Mouse (Mus musculus): ENCODE results near the gene Frmd4b. TPM values are rescaled to one million over a fixed set of nuclear protein-coding genes. Genes with fewer than 3 reads are reported as not detected.

Frmd4b gene
- total RNA-seq (2021): 10 to 100 TPM; 13.7 to 20.4 TPM

DNA sequence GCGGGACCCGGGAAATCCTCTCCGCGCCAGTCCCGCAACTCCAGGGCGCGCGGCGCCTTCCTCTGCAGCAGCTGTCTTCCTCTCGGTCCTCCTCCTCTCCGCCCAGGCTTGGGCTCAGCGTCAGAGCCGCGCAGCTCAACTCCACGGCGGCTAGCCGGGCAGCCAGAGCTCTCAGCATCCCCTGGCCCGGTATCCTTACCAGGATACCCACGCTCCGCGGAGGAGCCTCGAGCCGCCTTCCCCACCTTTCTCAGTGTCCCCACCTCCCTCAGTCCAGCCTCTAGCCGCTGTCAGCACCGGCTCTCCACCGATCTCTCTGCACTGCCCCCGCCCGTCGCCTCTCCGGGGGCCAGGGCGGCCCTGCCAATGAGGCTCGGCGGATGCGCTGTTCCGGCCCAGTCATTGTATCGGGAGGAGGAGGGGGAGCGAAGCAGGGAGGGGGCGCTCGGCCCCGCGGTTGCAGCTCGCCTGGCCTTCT, at the start of gene Frmd4b:
Frmd4b (minus strand) TSS at position 276 of the 478 bp plus-strand sequence.
- DNase-seq (ENCODE audit: low spot score in 2 of 2): peak; percentile 76
- intact Hi-C loops (cut with DNase I): no loop called here

DNA sequence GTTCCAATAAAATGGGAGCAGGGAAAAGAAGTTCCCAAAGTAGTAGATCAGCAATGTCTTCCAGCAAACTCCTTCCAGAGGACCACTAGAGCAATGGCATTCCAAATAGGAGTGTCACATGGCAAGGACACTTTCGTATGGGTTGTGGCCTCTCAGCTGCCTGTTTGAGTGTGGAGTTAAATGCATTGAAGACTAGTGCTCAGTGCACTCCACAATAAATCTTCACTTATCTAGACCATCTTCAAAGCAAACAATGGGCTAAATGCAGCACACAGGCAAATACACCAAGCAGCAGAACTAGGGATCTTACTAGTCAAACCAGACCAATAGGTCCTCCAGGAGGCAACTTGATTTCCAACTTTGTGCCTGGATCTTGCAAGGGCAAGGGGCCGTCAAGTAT, 49.1 kb upstream of the Frmd4b start:
- intact Hi-C loops (cut with DNase I): no loop called here
- DNase-seq (ENCODE audit: low spot score in 2 of 2): no peak

GRCm38 (mm10) chr6:97658921-97659320, 41.6 kb upstream of the Frmd4b start:
- DNase-seq (ENCODE audit: low spot score in 2 of 2): no peak
- intact Hi-C loops (cut with DNase I): no loop called here

DNA sequence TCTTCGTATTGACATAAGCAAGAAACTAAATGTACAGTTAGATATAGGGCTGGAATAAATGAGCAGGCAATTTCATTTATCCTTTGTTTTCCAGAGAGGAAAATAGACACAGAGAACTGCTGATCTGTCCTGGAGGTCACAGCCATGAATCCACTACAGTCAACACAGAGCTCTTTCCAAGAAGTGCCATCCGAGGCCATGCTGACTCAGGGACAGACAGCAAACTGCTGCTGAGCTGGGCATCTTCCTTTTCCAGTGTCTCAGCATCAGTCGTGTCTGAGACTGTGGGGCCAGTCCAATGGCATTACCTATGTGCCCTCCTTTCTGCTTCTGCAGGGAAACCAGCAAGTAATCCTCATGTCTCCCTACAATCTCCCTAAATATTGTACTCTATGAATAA, 38.6 kb upstream of the Frmd4b start:
- intact Hi-C loops (cut with DNase I): no loop called here

DNA sequence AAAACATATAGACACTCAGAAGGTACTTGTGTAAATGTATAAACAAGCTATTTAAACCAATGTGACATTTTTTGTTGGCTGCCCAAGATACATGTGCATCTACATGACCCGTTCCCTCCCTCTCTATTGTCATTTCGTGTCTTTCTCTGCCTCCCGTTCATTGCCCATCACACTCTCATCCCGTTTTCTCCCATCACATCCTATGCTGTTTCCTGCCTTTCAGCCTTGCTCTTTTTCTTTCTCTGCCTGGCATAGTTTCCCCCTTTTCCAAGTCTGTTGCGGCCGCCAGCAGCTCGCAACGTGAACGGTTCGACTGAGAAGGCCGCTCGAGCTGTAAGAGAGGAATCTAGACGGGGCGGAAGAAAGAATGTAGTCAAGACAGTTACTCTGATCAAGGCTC, 30.2 kb upstream of the Frmd4b start:
- intact Hi-C loops (cut with DNase I): no loop called here
- DNase-seq (ENCODE audit: low spot score in 2 of 2): no peak

More for the DNA sequence above, 38.6 kb upstream of the Frmd4b start:
- no peak for DNase-seq (ENCODE audit: low spot score in 2 of 2)

DNA sequence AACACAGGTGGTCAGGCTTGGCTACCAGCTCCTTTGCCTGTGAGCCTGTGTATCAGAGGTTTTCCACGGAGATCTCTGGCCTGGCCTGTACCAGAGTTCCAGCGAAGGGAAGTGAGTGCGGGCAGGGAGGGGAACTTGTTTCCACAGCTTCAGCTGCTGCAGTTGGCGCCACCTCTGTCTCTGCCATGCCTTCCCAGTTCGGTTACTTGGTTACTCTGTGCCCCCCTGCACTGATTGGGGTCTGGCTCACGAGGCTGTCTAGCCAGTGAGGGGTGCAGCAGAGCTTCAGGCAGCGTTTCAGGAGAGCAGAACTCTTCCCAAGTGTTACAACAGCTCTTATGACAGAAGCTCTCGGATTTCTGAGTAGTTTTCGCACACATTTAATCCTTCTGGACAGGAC, 6.0 kb upstream of the Frmd4b start:
- intact Hi-C loops (cut with DNase I): no loop called here
- DNase-seq (ENCODE audit: low spot score in 2 of 2): no peak

GRCm38 (mm10) chr6:97622236-97622635, 4.9 kb upstream of the Frmd4b start:
- intact Hi-C loops (cut with DNase I): no loop called here
- DNase-seq (ENCODE audit: low spot score in 2 of 2): no peak

DNA sequence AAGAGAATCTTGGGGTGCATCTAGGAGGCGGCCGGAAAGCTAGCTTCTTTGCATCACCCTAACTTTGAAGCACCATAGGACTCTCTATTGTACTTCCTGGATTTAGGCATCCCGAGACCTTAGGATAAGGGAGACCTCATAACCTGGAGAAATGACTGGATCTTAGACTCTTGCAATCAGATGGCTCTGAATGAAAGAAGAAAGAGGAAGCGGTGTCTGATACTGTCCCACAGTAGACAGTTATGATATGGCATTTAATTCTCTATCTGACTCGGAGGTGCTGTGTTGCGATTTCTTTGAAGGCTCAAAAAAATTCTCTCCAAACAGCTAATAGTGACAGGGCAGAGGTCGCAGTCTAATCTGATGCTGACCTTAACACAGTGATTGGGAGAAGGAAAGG, 433 bp upstream of the Frmd4b start:
- intact Hi-C loops (cut with DNase I): no loop called here

DNA sequence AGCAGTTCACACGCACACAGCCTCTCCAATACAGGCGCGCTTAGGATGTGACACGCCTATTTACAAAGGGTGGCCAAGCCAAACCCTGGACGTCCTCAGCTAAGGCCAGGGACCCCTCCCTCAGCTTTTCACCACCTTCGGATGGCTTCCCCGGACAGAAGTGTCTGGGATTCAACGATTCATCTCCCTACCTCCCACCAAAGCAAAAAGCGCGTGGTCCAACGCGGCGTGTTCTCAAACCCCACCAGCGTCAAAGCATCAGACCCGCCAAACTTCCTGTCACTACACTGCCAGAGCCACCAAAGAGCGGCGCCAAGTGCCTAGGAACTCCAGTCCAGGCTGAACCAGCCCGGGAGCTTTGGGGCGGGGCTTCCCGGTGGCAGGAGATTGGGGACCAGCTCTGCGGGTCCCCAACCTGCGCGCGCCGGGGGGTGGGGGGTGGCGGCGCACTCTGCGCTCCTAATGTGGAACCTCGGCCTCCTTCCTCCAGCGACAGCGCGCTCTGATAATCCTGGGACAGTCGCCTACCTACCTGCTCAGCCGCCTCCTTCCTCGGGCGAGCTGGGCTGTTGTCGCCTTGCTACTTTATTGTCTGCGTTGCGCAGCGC, 579 bp downstream of the Frmd4b start:
- intact Hi-C loops (cut with DNase I): no loop called here

More for the DNA sequence above, 433 bp upstream of the Frmd4b start:
- no peak for DNase-seq (ENCODE audit: low spot score in 2 of 2)

GRCm38 (mm10) chr6:97615901-97616461, 1.4 kb downstream of the Frmd4b start:
- peak in 1 of 2 experiments; percentile 7 for DNase-seq (ENCODE audit: low spot score in 2 of 2)
- intact Hi-C loops (cut with DNase I): no loop called here

More for the DNA sequence above, 579 bp downstream of the Frmd4b start:
- peak in 1 of 2 experiments; percentile 5 for DNase-seq (ENCODE audit: low spot score in 2 of 2)

DNA sequence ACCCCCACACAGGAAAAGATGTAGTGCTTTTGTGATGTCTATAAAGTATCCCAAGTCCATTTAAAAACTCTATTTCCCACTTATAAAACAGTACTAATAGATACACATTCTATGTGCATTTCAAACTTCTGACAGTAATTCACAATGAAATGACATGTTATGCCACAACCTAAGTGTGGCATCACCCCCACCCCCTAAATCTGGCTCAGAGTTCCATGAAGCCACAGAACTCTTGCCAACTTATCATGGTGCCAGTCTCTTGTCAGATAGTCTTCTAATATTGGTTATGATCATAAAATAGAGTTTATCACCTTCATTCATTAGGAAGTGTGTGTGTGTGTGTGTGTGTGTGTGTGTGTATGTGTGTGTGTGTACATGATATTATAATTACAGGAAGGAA, 3.2 kb downstream of the Frmd4b start:
- intact Hi-C loops (cut with DNase I): no loop called here
- no peak for DNase-seq (ENCODE audit: low spot score in 2 of 2)

- intact Hi-C loops (cut with DNase I): no loop called here
- DNase-seq (ENCODE audit: low spot score in 2 of 2): no peak
These were observed 4.5 kb downstream of the Frmd4b start for GRCm38 (mm10) chr6:97612861-97613260.

GRCm38 (mm10) chr6:97610051-97610450, 7.3 kb downstream of the Frmd4b start:
- DNase-seq (ENCODE audit: low spot score in 2 of 2): no peak
- intact Hi-C loops (cut with DNase I): no loop called here

- intact Hi-C loops (cut with DNase I): no loop called here
- no peak for DNase-seq (ENCODE audit: low spot score in 2 of 2)
These were observed 9.7 kb downstream of the Frmd4b start for GRCm38 (mm10) chr6:97607646-97608045.

DNA sequence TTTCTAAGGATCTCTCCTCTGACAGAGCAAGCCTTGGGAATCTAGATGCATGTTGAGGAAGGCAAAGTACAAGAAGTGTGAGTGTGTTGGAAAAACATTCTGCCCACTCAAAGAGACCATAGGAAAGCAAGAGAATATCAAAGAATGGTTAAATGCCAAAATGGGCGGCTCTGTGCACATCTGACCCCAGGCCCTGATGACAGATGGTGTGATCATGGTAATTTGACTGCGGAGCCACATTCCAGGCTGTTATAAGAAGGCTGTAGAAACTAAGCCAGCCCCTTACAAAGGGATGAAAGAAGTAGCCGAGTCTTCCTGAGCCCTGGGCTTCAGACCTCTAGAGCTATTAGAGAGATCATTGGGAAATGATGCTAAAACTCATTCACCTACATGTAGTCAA, 22.1 kb downstream of the Frmd4b start:
- DNase-seq (ENCODE audit: low spot score in 2 of 2): no peak
- intact Hi-C loops (cut with DNase I): no loop called here

DNA sequence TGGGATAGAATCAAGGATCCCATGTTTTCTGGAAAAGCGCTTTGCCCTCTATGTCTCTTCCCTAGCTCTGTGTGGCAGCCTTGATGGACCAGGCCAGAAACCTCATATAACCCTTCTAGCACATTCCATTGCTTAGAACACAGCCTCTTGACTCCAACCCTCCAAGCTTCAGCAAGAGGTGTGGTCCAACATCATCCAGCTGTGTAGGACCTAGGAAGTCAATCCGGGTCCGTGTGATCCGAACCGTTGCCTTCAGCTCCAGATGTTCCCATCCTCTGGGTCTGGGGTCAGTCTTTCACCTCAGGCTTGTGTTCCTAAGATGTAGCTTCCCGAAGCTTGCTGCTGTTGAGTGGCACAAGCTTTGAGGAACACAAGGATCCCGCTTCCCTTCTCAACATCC, 22.8 kb downstream of the Frmd4b start:
- DNase-seq (ENCODE audit: low spot score in 2 of 2): no peak
- intact Hi-C loops (cut with DNase I): no loop called here

- intact Hi-C loops (cut with DNase I): no loop called here
- DNase-seq (ENCODE audit: low spot score in 2 of 2): no peak
These were observed 27.1 kb downstream of the Frmd4b start for GRCm38 (mm10) chr6:97590230-97590629.

DNA sequence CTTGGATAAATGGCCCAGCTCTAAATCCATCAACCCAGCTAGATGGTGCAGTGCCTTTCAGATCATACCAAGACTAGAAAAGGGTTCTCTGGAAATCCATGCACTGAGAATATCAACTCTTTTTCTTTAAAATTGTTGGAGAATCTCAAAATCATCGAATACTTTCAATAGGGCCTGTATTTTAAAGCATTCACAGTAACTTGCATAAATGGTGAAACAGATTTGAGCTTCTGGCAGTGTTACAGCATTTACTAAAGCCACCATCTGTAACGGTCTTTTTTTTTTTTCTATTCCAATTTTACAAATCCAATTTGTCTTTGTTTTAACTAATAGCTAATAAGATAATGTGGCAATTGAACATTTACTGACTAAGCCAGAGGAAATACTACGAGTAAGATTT, 27.8 kb downstream of the Frmd4b start:
- intact Hi-C loops (cut with DNase I): no loop called here
- DNase-seq (ENCODE audit: low spot score in 2 of 2): no peak

DNA sequence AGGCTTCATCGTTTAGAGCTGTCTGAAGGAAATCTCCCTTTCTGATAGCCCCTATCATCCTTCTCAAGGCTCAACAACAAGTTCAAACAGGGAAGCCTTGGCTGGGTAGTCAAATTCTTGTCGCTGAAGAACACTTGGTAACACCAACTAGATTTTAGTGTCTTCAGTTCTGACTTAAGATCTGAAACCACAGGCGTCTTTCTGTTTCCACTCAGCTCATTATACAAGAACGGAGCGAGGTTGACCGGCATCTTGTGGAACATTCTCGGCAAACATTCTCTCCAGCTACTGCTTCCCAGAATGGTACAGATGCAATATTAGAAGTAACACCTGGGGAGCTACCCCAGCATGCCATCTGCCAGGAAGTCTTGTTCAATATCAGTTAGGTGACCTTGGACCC, 28.3 kb downstream of the Frmd4b start:
- intact Hi-C loops (cut with DNase I): no loop called here
- no peak for DNase-seq (ENCODE audit: low spot score in 2 of 2)

- DNase-seq (ENCODE audit: low spot score in 2 of 2): no peak
- intact Hi-C loops (cut with DNase I): no loop called here
These were observed 30.7 kb downstream of the Frmd4b start for GRCm38 (mm10) chr6:97586606-97587005.

- DNase-seq (ENCODE audit: low spot score in 2 of 2): no peak
- intact Hi-C loops (cut with DNase I): no loop called here
These were observed 31.3 kb downstream of the Frmd4b start for GRCm38 (mm10) chr6:97586024-97586423.

DNA sequence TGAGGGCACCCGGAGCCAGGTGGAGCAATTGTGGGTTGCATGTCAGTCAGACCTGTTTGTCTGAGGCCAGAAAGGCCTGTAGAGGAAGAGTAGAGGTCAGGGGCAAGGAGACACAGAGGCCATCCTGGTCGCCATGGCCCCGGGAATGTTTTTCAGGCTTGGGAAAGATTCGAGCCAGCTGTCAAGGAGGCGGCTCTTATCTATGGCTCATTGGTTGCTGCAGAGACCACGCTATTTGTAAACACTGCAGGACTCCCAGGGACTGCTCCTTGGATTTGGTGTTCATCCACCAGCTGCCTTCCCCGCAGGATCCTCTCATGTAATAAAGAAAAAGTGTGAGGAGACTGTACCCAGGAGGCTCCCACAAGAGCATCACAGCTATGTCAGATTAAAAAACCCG, 34.6 kb downstream of the Frmd4b start:
- intact Hi-C loops (cut with DNase I): no loop called here
- DNase-seq (ENCODE audit: low spot score in 2 of 2): no peak

Data from left cerebral cortex, postnatal 36 days (tissue).